Mouse (Mus musculus): Measurements from ENCODE around the gene Coq7.

The Coq7 gene

GRCm38 (mm10) chr7:118461400-118462136 lies 71.6 kb downstream of the Coq7 start:
- DNase-seq = no peak

All from lung, postnatal 4 days (tissue).